Mouse (Mus musculus) CH12.LX (cell line): ENCODE results near the gene Prkca.

Source experiments
- CTCF ChIP-seq, 2 experiments: IDR thresholded peaks in 1 of 2; conservative IDR thresholded peaks in 1 of 2; 2 replicates each; pipeline ENCODE4 v1.5.1; 2011 to 2012; ENCODE audit warnings: low read depth in 2 of 2, low read length in 2 of 2, improper control_type of control experiment in 1 of 2, inconsistent platforms in 1 of 2, mild to moderate bottlenecking in 1 of 2, moderate library complexity in 1 of 2
- E2F4 ChIP-seq: IDR thresholded peaks from 2 replicates; pipeline ENCODE4 v1.6.1; 2011; ENCODE audit warnings: low read depth, low read length, improper control_type of control experiment; ENCODE audit not compliant: insufficient replicate concordance
- JUN ChIP-seq: IDR thresholded peaks from 2 replicates; pipeline ENCODE4 v1.6.1; 2011; ENCODE audit warnings: low read depth, mild to moderate bottlenecking, low read length, improper control_type of control experiment, moderate library complexity; ENCODE audit not compliant: insufficient read depth
- JUND ChIP-seq: conservative IDR thresholded peaks from 2 replicates; pipeline ENCODE4 v1.6.1; 2011; ENCODE audit warnings: low read depth, low read length, improper control_type of control experiment
- MAFK ChIP-seq: IDR thresholded peaks from 2 replicates; pipeline ENCODE4 v1.6.1; 2011; ENCODE audit warnings: low read length, improper control_type of control experiment; ENCODE audit not compliant: insufficient replicate concordance
- MAX ChIP-seq: IDR thresholded peaks from 2 replicates; pipeline ENCODE4 v1.6.1; 2011; ENCODE audit warnings: low read length, improper control_type of control experiment
- MEF2A ChIP-seq: IDR thresholded peaks from 2 replicates; pipeline ENCODE4 v1.6.1; 2014; ENCODE audit warnings: low read depth, mild to moderate bottlenecking, inconsistent platforms, low read length, improper control_type of control experiment, borderline replicate concordance
- MYC ChIP-seq: IDR thresholded peaks from 2 replicates; pipeline ENCODE4 v1.6.1; 2011; ENCODE audit warnings: low read depth, mild to moderate bottlenecking, improper control_type of control experiment, low read length
- POLR2A ChIP-seq: IDR thresholded peaks from 2 replicates; pipeline ENCODE4 v1.6.1; 2011; ENCODE audit warnings: low read depth, mild to moderate bottlenecking, improper control_type of control experiment, low read length
- POLR2AphosphoS2 ChIP-seq: IDR thresholded peaks from 2 replicates; pipeline ENCODE4 v1.6.1; 2011; ENCODE audit warnings: low read depth, low read length, improper control_type of control experiment
- SIN3A ChIP-seq: IDR thresholded peaks from 2 replicates; pipeline ENCODE4 v1.6.1; 2012; ENCODE audit warnings: low read length, improper control_type of control experiment, inconsistent platforms
- UBTF ChIP-seq: IDR thresholded peaks from 2 replicates; pipeline ENCODE4 v1.6.1; 2012; ENCODE audit warnings: low read depth, mild to moderate bottlenecking, inconsistent platforms, low read length, improper control_type of control experiment, moderate library complexity
- ZMIZ1 ChIP-seq: IDR thresholded peaks from 2 replicates; pipeline ENCODE4 v1.6.1; 2012; ENCODE audit warnings: low read depth, mild to moderate bottlenecking, inconsistent platforms, low read length, improper control_type of control experiment

- TF ChIP-seq CTCF (conservative IDR thresholded peaks at IDR 0.05 in 1 of 2, IDR thresholded peaks at IDR 0.05 in 1 of 2; ENCODE audit: low read depth in 2 of 2, low read length in 2 of 2) (no peak), POLR2AphosphoS2 (no peak), MAX (no peak), UBTF (no peak), POLR2A (no peak), ZMIZ1 (no peak; the same call in 1 of the 2 replicates), MYC (no peak), MAFK (no peak), JUND (no peak), JUN (no peak), E2F4 (no peak), SIN3A (no peak), MEF2A (no peak)
Measured at GRCm38 (mm10) chr11:108250146-108250635, 93.5 kb downstream of the Prkca start.
